Mouse (Mus musculus) spleen, postnatal 14 days (tissue): Measurements from ENCODE around the gene Ergic1.

Experiments used
- DNase-seq, 2 experiments: peaks; one replicate each; pipeline ENCODE4 v3.0.0; 2021 to 2022; ENCODE audit warnings: low spot score in 2 of 2

The Ergic1 gene

DNA sequence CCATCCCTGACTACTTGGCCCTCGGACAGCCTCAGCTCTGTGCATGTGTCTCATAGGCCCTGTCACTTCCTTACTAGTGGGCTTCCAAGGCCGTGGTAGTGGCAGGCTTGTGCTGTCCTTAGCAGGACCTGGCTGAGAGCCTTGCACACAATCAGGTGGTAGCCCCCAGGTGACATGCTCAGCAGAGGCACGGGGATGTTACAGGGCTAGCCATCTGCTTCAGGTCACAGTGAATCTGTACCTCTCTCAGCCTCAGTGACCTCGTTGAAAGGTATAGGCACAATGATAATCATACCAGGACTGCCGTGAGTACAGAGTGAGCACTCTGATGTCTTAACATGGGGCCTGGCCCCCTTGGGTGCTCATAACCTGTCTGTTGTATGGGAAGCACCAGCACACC is 13.4 kb downstream of the Ergic1 start:
- DNase-seq, result no peak

DNA sequence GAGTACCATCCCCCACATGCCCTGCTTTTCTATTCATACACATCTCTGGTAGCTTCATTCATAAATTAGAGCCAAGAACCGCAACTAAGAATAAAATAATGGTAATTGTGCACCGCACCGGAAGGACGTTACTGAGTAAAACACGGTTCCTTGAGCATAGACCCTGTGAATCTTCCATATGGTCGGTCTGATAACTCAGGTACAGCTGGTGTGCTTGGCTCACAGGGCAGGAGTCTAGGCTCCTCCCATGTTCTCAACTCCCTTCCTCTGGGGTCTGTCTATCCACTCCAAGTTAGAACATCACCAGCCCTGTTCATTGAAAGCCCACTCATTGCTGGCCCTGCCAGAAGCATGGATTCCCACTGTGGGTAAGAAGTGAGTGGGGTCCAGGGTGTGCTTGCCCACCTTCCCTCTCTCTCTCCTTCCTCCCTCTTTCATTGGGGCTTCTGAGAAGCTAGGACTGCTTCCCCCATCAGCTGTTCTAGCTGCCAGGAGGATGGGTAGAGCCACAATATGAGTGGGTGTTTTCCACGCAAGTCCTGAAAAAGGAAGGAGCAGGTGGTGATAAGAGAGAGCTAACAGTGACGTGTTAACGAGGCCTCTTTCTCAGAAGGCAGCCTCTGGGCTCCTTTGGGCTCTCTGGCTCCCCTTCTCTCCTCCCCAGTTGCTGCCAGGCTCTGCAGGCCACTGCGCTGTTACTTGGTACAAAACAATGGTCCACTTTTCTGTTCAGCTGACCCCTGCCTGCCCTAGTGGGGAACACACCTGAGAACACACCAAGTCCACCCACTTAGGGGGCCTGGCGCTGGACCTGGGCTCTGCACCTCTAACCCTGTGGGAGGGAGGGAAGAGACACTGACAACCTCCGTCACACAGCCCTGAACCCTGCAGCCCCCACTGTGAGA is 14.7 kb downstream of the Ergic1 start:
- DNase-seq, result no peak

DNA sequence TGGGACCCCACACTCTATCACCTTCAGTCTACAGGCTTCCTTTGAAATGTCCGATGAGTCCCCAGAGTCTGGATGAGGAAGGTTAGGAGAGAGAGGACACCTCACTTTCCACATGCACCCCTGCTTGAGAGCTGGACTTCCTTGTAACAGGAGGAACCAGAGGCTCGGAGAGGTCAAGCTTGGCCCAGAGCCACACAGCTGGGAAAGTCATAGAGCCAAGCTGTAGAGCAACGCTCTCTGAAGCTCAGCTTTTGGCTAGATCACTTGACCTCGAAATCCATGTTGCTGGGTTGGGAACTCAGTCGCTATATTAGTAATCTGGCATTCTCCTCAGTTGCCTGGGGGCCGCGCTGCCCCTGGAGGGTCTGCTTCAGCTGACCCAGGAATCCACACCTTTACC is 15.5 kb downstream of the Ergic1 start:
- DNase-seq, result no peak

DNA sequence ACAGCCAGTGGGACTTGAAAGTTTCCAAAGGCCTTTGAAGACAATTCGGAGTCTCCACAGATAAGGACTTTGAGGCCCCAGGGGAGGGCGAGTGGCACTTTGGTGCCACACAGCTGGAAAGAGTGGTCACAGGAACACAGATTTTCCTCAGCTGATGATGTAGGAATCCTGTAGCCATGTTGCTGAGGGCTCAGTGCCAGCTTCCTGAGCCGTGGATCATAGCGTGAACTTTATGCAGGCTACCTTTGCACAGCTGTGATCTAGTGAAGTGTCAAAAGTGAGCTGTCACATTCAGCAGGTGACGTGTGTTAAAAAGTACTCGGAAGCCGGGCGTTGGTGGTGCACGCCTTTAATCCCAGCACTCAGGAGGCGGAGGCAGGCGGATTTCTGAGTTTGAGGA is 16.0 kb downstream of the Ergic1 start:
- no peak for DNase-seq

DNA sequence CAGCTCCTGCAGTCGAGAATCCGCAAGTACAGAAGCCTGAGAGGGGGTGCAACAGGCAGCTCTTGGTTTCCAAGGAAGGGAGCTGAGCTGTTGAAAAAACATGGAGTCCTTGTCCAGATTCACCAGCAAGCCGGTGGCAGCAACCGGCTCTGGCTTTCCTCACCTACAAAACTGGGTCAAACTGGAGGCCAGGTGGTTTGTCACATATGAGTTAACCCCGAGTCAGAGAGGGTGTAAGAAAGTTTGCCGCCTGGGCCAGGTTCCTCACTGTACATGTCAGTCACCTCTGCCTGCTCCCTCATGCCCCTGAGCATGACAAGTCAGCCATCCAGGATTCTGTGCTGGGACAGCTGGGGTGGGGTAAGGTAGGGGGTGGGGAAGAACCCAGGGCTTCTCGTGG is 16.9 kb downstream of the Ergic1 start:
- no peak for DNase-seq

DNA sequence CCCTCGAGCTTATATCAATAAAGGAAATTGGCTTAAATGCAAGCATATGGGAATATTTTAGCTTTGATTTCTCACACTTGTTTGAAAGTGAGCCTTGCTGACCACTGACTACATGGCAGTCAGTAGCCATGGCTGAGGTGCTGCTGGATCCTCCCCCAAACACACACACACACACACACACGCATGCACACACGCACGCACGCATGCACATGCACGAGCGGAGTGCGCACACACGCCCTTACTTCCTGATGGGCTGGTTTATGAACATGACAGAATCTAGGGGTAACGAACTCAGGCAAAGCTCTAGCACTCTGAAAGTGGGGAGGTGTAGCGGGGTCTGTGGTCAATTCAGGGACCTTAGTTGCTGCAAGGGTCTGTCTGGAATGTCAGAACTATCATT is 17.5 kb downstream of the Ergic1 start:
- no peak for DNase-seq

DNA sequence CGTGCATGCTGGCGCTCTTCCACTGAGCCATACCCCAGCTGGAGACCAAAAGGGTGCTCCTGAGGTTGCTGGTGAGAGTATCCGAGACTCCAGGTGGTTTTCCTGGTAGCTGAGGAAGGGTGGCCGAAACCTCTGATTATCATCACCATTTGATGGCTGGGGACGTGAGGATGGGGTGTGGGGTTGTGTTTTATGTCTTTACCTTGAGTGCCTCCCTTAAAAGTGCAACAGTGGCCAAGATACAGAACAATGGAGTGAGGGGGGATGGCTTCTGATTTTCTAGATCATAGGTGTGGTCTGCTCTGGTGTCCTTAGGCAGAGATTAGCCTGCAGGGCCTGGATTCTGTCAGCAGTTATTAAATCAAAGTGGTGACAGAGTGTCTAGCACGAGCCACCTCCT is 18.1 kb downstream of the Ergic1 start:
- no peak for DNase-seq

DNA sequence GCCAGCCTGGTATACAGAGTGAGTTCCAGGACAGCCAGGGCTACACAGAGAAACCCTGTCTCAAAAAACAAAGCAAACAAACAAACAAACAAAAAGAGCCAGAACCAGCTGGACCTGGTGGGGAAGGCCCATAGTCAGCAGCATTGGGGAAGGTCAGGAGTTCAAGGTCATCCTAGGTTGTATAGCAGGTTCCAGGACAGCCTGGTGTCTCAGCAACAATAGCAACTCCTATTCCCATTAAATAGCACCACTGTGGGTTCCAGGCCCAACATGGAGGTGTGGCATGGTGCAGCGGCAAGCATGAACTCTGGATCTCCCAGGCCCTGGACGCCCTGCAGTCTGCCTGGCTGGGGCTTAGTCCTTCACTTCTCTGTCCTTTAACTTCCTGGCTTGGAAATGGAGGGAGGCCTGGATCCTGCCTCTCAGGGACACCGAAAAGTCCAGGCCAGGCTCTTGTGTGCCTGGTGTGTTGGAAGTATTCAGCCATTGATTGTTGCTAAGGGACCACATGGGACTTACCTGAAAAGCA is 19.6 kb downstream of the Ergic1 start:
- DNase-seq, result no peak

DNA sequence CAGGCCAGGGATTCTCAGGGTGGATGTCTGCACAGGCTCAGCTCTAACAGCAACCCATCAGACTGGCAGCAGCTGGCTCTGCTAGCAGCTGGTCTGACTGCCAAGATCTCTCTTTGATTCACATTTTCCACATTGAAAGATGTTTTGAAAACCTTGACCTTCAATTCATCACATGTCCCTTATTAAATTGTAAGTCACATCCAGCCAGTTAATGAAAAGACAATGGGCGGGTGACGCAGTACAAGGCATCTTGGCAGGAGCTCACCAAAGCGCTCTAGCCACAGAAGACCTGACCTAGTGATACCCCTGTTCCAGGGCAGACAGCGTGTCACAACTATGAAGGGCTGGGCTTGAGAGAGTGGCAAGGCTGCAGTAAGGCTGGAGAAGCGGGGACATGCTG is 21.0 kb downstream of the Ergic1 start:
- DNase-seq, result no peak

DNA sequence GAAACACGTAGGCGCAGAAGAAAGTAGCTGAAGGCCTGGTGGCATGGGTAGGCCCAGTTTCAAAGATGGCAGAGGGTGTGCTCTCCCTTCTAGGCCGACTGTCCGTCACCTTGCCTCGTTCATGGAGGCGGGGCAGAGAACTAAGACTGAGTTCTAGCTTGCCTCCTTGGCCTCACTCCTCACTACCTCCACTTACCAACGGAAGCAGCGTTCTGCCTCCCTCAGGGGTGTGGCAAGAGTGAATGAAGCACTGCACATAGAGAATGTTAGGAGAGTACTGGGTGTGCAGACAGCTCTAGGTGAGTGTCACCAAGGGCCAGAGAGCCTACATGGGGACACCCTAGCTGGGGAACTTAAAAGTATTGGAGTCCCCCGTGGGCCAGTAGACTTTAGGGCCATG is 21.8 kb downstream of the Ergic1 start:
- no peak for DNase-seq

DNA sequence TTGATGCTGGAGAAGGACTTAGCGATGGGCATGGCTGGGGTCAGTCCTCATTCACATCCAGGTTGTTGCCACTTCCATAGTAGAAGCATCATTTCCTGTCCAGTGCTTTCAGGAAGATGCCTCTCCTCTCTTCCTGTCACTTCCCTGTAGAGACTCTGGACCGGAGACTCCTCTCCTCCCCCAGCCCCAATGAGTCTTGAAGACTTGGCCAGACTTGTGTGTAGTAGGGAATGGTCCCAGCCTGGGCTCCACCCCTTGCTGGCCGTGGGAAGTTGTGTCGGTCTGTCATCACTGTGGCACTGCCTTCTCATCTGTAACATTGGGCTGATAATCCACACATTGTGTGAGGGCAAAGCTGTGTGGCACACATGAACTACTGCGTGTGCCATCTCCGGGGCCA is 22.3 kb downstream of the Ergic1 start:
- DNase-seq, result no peak

DNA sequence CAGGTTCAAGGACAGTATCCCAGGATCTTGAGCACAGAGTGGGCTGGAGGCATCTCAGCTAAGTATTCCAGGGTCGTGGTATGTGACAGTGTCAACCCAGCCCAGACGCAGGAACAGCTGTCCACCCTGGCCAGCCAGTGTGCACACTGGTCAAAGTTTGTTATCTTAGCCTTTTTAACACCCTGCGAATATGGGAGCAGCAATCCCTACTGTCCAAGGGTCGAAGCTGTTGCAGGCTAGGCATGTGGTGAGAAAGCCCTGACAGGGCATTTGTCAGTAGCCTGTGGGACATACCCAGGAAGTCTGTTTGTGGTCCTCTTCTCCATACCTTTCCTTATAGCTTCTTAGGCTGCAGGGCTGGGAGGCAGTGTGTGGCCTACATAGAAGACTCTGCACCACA is 22.8 kb downstream of the Ergic1 start:
- DNase-seq, result no peak

DNA sequence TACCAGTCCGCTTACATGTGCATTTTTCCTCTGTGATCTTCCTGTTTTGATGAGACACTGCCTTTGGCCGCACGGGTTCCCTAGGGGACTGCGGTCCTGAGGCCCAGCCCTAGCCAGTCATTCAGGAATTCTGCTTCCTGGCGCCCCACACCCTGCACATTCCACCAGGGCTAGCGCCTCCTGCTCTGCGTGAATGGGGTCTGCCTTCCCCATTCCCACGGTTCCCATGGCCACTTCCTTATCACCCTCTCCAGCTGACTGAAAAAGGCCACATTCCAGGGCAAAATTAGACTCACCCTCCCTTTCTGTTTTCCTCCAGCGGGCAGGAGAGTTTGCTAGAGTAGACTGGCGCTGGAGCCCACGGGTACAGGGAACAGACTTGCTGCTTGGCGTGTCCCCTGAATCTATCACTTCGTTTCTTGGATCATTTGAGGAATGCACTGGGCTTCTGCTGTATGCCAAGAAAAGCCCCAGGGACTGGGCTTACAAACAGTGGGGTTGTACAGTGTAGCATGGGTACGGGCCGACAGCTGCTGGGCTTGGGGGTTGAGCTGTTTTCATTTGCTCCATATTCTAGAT is 23.4 kb downstream of the Ergic1 start:
- DNase-seq, result no peak

DNA sequence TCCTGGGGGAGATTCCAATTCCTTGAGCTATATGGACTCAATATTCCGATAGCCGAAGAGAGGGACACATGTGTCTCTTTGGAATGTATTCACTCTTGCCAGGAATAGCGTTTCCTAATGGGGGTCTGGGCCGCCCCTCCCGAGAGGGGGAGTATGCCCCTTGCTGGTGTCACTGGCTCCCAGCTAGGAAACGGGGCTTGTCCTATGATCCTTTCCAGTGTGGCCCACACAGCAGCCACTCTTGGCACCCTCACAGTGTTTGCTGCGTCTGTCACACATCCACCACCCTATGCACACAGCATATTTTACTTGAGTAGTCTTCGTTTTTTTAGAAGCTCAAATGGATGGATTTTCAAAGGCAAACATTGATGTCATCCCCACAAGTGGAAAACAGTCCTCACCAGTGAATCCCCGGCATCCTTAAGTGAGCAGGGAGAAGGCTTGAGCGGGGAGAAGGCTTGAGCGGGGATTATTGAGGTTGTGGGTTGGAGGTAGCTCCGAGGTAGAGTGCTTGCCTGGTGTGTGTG is 26.7 kb downstream of the Ergic1 start:
- no peak for DNase-seq

DNA sequence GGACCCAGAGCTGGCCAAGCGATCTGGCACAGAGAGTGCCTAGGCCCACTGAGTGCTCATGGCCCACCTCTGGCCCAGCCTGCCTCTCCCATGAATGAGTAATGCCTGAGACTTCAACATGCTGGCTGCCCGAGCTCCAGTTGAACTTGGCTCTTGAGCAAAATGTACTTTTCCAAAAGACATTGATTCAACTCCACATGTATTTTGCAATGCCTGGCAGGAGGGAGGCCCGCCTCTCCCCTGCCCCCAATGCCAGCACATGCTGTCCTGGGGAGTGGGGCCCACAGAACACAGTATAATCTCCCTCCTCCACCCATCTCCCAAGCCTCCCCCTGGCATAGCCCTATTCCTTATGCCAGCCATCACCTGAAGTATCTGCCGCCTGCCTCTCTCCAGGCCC is 31.2 kb downstream of the Ergic1 start:
- no peak for DNase-seq

DNA sequence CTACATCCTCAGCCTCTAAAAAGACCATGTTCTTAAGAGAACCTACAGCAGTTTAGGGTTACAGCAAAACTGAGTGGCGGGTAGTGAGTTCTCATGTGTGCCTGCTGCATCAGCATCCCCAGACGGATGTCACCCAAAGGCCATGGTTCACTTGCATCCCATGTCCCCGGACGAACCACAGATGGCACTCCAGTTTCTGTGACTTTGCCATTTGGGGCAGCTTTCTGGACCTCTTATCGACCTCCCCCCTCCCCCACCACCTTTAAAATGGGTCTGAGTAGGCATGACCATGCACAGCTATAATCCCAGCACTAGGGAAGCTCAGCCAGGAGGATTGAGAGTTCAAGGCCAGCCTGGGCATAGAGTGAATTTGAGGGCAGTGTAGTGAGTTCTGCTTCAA is 31.9 kb downstream of the Ergic1 start:
- DNase-seq, result no peak

DNA sequence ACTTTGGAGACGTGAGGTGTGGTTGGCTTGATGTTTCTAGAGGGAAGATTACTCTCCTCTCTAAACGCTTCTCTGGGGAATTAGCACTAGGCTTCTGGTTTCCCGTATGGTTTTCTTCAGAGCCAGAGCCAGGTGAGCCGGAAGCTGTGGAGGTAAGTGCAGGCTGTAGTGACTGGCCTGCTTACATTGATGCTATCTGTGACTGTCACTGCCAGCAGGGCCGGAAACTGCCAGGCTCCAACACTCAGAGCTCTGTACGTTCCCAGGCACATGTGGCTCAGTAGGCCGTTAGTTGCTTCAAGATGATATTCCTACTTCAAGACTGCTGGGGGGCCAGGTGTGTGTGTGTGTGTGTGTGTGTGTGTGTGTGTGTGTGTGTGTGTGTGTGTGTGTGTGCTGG is 32.9 kb downstream of the Ergic1 start:
- DNase-seq, result no peak

DNA sequence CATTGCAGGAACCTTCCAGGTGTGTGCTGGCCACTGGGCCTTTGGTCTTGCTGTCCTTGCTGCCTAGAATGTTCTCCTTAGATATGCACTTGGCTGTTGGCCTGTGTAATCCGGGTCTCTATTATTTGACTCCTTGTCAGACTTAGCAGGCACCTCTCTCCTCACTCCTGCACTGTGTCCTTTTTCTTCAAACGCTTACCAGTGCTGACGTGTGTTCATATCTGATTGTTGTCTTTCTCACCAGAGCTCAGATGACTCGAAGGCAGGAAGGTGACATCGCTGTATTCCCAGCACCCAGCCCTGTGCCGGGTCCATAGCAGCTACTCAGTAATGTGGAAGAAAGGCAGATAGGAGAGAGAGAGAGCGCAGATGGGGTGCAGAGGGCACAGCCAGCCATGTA is 33.7 kb downstream of the Ergic1 start:
- DNase-seq, result no peak

DNA sequence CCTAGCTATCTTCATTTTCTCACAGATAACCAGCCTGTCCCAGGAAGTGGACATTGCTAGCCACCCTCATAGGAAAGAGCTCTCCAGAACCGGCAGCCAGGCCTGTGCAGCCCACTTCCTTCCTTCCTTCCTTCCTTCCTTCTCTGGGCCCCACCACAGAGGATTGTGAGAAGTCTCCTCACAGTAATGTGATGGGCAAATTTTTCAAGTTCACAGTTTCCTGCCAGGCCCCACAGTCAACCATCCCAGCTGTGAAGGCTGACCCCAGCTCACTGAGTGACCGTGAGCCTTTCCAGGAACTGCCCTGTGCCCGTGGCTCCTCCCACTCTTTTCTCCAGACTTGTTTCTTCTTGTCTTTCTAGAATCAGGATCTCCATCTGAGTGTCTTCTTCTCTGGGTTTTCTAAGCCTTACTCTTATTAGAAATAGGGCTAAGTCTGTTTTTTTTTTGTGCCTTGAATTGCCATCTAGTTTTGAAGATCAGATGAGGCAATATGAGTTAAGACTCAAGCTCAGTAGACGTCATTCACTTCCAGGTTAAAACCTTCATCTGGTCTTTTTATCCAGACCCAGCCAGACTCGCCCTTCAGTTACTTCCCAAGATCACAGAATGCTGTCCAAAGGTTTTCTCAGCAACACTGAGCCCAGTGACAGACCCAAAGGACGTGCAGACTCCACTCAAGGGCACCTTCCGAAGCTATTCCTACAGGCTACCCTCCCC is 34.3 kb downstream of the Ergic1 start:
- no peak for DNase-seq

DNA sequence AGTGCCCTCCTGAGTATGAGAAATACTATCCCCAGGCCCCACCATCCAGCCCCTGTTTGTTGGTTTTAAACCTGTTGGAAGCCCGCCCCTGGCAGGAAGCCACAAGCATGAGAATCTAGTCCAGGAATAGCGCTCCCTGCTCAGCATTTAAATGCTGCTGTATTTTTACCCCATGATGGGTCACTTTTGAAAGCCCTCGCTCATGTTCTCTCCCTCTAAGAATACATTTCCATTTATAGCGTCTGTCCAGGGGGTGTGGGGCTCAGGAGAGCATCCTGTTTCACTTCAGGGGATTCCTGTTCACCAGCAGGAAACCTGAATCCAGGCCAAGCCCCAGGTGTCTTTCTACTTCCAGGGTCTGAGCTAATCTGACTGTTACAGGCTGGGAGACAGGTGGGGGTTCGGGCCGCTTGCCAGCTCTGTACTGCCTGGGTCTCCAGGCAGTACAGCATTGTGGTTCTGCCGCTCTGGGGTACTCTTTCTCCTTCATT is 34.9 kb downstream of the Ergic1 start:
- no peak for DNase-seq

DNA sequence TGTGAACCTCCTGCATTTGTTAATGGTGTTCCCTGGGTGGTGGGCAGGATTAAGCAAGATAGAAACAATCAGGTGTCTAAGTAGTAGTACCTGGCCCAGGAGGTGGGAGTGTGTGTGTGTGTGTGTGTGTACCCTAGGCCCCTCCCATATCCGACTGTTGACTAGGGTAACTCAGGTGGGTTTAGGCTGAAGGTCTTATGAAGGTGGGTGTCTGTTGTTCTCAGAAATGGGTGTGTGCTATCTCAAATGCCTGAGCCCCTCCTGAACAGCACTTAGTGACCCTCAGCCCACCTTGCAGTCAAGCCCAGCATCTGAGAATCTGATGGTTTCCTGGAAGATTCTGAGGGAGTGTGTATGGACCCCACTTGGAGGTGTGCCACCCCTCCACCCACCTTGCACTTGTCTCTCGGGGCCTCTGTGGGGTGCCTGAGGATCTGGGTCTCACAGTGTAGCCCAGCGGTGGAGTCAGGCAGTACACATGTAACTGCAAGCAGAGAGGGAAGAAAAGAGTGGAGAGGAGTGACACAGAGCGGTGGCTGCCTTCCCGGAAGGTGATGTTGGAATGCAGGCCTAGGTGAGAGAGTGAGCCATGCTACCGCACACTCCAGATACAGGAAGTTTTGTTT is 35.7 kb downstream of the Ergic1 start:
- no peak for DNase-seq

DNA sequence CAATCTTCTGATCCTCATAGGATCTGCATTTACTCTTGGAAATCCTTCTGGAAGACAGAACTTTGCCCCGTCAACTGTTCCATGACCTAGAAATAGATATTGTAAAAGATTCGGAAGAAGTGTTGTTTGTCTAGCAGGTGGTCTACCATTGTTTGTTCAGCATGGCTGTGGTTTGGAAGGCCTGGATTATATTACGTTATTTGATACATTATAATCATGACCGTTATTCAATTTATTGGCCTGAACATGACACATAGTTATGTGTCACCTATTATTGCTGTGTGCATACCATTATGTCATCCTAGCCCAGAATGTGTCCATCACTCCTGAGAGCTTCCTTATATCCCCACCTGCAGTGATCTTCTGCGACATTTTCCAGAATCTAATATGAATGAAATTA is 37.6 kb downstream of the Ergic1 start:
- no peak for DNase-seq
